32 mouse cellular contexts compared by ENCODE assay signal in the genomic region with DNA sequence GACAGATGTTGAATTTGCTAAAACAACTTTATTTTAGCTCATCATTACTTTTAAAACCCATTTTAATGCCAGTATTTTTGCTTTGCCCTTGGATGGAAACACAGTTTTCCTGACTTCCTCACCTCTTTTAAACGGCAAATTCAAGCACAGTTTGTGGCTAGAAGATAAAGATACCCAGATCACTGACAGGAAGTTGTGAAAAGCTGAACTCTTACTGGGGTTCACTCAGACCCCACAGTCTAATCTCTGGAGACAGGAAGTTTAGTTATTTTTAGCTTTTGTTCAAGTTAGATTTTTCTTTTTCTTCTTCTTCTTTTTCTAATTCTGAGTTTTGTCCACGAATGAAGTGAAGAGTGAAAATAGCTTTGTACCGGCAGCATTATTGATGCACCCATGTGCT.
A peak's percentile ranks its signal among the peaks of the same experiment; 100 is the strongest.
DNase-seq lines count a peak whose midpoint lies in the region; ATAC-seq and TF ChIP-seq lines count a peak whose summit lies in the region.
"Had no signal": no experiment of that assay in that cellular context is flagged by ENCODE, and none has a peak within 500 bp of the region (broad histone marks: within the 10 kb centered on the region; RNA-seq: fewer than 3 reads in every experiment).

No protein-coding gene starts in this region.

- H3K27ac ChIP-seq in kidney, postnatal 0 days = no peak overlapping the region
- no peak overlapping the region for H3K27ac ChIP-seq in kidney, embryonic 16.5 days (ENCODE audit: low read length)
- no peak overlapping the region for H3K27ac ChIP-seq in neural tube, embryonic 15.5 days (replicated peaks)
- H3K27ac ChIP-seq: embryonic facial prominence, embryonic 13.5 days; forebrain, embryonic 10.5 days; gastrocnemius, adult 2 months; heart, embryonic 15.5 days; hindbrain, embryonic 13.5 days; layer of hippocampus, adult 2 months; limb, embryonic 13.5 days; liver, embryonic 14.5 days; lung, embryonic 15.5 days; midbrain, embryonic 10.5 days; neural tube, embryonic 12.5 days; stomach, embryonic 15.5 days had no signal

- ATAC-seq in kidney, postnatal 0 days (replicated peaks; ENCODE audit: low FRiP score, low read depth) = no peak
- ATAC-seq in kidney, embryonic 16.5 days (ENCODE audit: low FRiP score, low TSS enrichment) = no peak
- ATAC-seq in common myeloid progenitor, adult 5-6 weeks (replicated peaks; ENCODE audit: low read depth, poor library complexity, severe bottlenecking) = peak; percentile 91
- ATAC-seq in megakaryocyte progenitor cell, adult 5-6 weeks (replicated peaks; ENCODE audit: poor library complexity) = peak; percentile 88
- no peak for ATAC-seq in neural tube, embryonic 15.5 days (ENCODE audit: low FRiP score)
- ATAC-seq: CD4-positive, CD25-positive, alpha-beta regulatory T cell, adult 4 months; forebrain, embryonic 16.5 days; intestine, embryonic 16.5 days; midbrain, embryonic 16.5 days had no signal

- H3K4me1 ChIP-seq in kidney, postnatal 0 days (replicated peaks; ENCODE audit: insufficient read depth, low read length) = no peaks in the 10 kb centered on the region
- H3K4me1 ChIP-seq in kidney, embryonic 16.5 days (ENCODE audit: insufficient read depth, low read length) = no peaks in the 10 kb centered on the region
- H3K4me1 ChIP-seq in neural tube, embryonic 15.5 days = no peaks in the 10 kb centered on the region
- H3K4me1 ChIP-seq: embryonic facial prominence, embryonic 13.5 days; forebrain, embryonic 10.5 days; heart, embryonic 15.5 days; hindbrain, embryonic 13.5 days; limb, embryonic 13.5 days; lung, embryonic 15.5 days; midbrain, embryonic 10.5 days; neural tube, embryonic 12.5 days; stomach, embryonic 15.5 days had no signal

- no peaks in the 10 kb centered on the region for H3K9me3 ChIP-seq in kidney, postnatal 0 days (replicated peaks; ENCODE audit: low read length)
- H3K9me3 ChIP-seq in kidney, embryonic 16.5 days (ENCODE audit: low read length) = no peaks in the 10 kb centered on the region
- no peaks in the 10 kb centered on the region; the same call in 1 of the 2 replicates for H3K9me3 ChIP-seq in neural tube, embryonic 15.5 days (replicated peaks)
- H3K9me3 ChIP-seq: embryonic facial prominence, embryonic 13.5 days; forebrain, embryonic 10.5 days; heart, embryonic 15.5 days; hindbrain, embryonic 13.5 days; limb, embryonic 13.5 days; lung, embryonic 15.5 days; midbrain, embryonic 10.5 days; neural tube, embryonic 12.5 days; stomach, embryonic 15.5 days had no signal

- TF ChIP-seq CTCF in kidney, postnatal 0 days (IDR thresholded peaks at IDR 0.05; ENCODE audit: low read depth) = no peak

- WGBS in kidney, postnatal 0 days = 57% methylated on average over 3 of the region's 3 CpGs
- 65% methylated on average over 3 of the region's 3 CpGs for WGBS in kidney, embryonic 16.5 days
- 85% methylated on average over 3 of the region's 3 CpGs for WGBS in neural tube, embryonic 15.5 days

- no peaks in the 10 kb centered on the region for H3K36me3 ChIP-seq in kidney, postnatal 0 days (ENCODE audit: insufficient read depth, low read length)
- H3K36me3 ChIP-seq in kidney, embryonic 16.5 days (ENCODE audit: insufficient read depth, low read length) = no peaks in the 10 kb centered on the region
- no peaks in the 10 kb centered on the region for H3K36me3 ChIP-seq in neural tube, embryonic 15.5 days
- H3K36me3 ChIP-seq: embryonic facial prominence, embryonic 13.5 days; forebrain, embryonic 10.5 days; heart, embryonic 15.5 days; hindbrain, embryonic 13.5 days; limb, embryonic 13.5 days; lung, embryonic 15.5 days; midbrain, embryonic 10.5 days; neural tube, embryonic 12.5 days; stomach, embryonic 15.5 days had no signal

- peak; percentile 10 for DNase-seq in kidney, postnatal 0 days (ENCODE audit: low spot score)
- peak; percentile 81 for DNase-seq in 416B (ENCODE audit: low read depth)
- no peak for DNase-seq in cerebellum, adult 9-11 months
- no peak for DNase-seq in spleen, adult 18-20 months
- DNase-seq: adrenal gland, postnatal 25 days; cerebellum, adult 18-20 months; cerebellum, postnatal 36 days; embryo, embryonic 11 days; gastrocnemius, adult 2 months; heart, postnatal 36 days; kidney, postnatal 36 days; right cerebral cortex, postnatal 4 days; thymus, postnatal 14 days had no signal

- H3K27me3 ChIP-seq in kidney, postnatal 0 days (ENCODE audit: insufficient read depth, low read length) = no peaks in the 10 kb centered on the region
- H3K27me3 ChIP-seq in kidney, embryonic 16.5 days (ENCODE audit: insufficient read depth, low read length) = no peaks in the 10 kb centered on the region
- H3K27me3 ChIP-seq in neural tube, embryonic 15.5 days (replicated peaks) = no peaks in the 10 kb centered on the region
- H3K27me3 ChIP-seq: embryonic facial prominence, embryonic 13.5 days; heart, embryonic 15.5 days; hindbrain, embryonic 13.5 days; limb, embryonic 13.5 days; lung, embryonic 15.5 days; neural tube, embryonic 12.5 days; stomach, embryonic 15.5 days had no signal

- no peak overlapping the region for H3K9ac ChIP-seq in kidney, postnatal 0 days (ENCODE audit: low read depth, low read length)
- no peak overlapping the region for H3K9ac ChIP-seq in kidney, embryonic 16.5 days (replicated peaks; ENCODE audit: low read length)
- no peak overlapping the region for H3K9ac ChIP-seq in neural tube, embryonic 15.5 days (replicated peaks)
- H3K9ac ChIP-seq: embryonic facial prominence, embryonic 13.5 days; heart, embryonic 15.5 days; hindbrain, embryonic 13.5 days; limb, embryonic 13.5 days; liver, embryonic 14.5 days; lung, embryonic 15.5 days; neural tube, embryonic 12.5 days; stomach, embryonic 15.5 days had no signal

- no peak overlapping the region for H3K4me3 ChIP-seq in kidney, postnatal 0 days (replicated peaks; ENCODE audit: low read depth, low read length)
- H3K4me3 ChIP-seq in kidney, embryonic 16.5 days (ENCODE audit: low read length) = no peak overlapping the region
- H3K4me3 ChIP-seq in neural tube, embryonic 15.5 days (replicated peaks) = no peak overlapping the region
- H3K4me3 ChIP-seq: embryonic facial prominence, embryonic 13.5 days; forebrain, embryonic 10.5 days; gastrocnemius, adult 2 months; heart, embryonic 15.5 days; hindbrain, embryonic 13.5 days; layer of hippocampus, adult 2 months; limb, embryonic 13.5 days; lung, embryonic 15.5 days; midbrain, embryonic 10.5 days; neural tube, embryonic 12.5 days; stomach, embryonic 15.5 days had no signal

- H3K4me2 ChIP-seq in kidney, postnatal 0 days (ENCODE audit: low read length) = no peak overlapping the region
- H3K4me2 ChIP-seq in kidney, embryonic 16.5 days (replicated peaks; ENCODE audit: low read depth, low read length) = no peak overlapping the region
- no peak overlapping the region for H3K4me2 ChIP-seq in neural tube, embryonic 15.5 days
- H3K4me2 ChIP-seq: embryonic facial prominence, embryonic 13.5 days; heart, embryonic 15.5 days; hindbrain, embryonic 13.5 days; limb, embryonic 13.5 days; lung, embryonic 15.5 days; neural tube, embryonic 12.5 days; stomach, embryonic 15.5 days had no signal

Comparison
In these comparisons a context has a peak if more than half of its experiments do, and no peak if none do; other contexts are left out.
1. ATAC-seq: peak in common myeloid progenitor, adult 5-6 weeks (single experiment) and megakaryocyte progenitor cell, adult 5-6 weeks (single experiment); none in kidney, postnatal 0 days (single experiment), kidney, embryonic 16.5 days (single experiment) and neural tube, embryonic 15.5 days (single experiment).
2. DNase-seq: peak in kidney, postnatal 0 days (single experiment) and 416B (single experiment); none in cerebellum, adult 9-11 months (single experiment) and spleen, adult 18-20 months (0 of 2).